Mouse (Mus musculus): ENCODE data around the gene Sfta2. TPM values are rescaled to one million over a fixed set of nuclear protein-coding genes. Genes with fewer than 3 reads are reported as not detected.

Sfta2 gene
- polyA plus RNA-seq, 2 experiments = not detected

GRCm38 (mm10) chr17:35692368-35692767, 91.0 kb downstream of the Sfta2 start:
- no peak for TF ChIP-seq EP300 (IDR thresholded peaks at IDR 0.05; ENCODE audit: low read depth)
- no peak for TF ChIP-seq CTCF (IDR thresholded peaks at IDR 0.05; ENCODE audit: low read depth)

GRCm38 (mm10) chr17:35693906-35694305, 92.6 kb downstream of the Sfta2 start:
- Histone ChIP-seq H3K9ac (replicated peaks) (no peak overlapping the region), H3K36me3 (replicated peaks; ENCODE audit: control insufficient read depth, insufficient read depth, low read depth) (no peaks in the 10 kb centered on the region), H3K9me3 (ENCODE audit: control insufficient read depth, low read length) (no peaks in the 10 kb centered on the region; the same call in 1 of the 2 replicates), H3K27ac (no peak overlapping the region), H3K27me3 (ENCODE audit: control insufficient read depth, insufficient read depth, low read length) (peaks cover 17% of the 10 kb centered on the region), H3K4me3 (ENCODE audit: insufficient read depth in 1 of 2, low read depth in 2 of 2, low read length in 2 of 2) (no peak overlapping the region), H3K4me1 (replicated peaks; ENCODE audit: control insufficient read depth in 2 of 2, insufficient read depth in 2 of 2, low read length in 1 of 2) (no peaks in the 10 kb centered on the region), H3K4me2 (ENCODE audit: low read depth) (no peak overlapping the region)
- ATAC-seq (ENCODE audit: insufficient read depth) = no peak
- no peak for DNase-seq (ENCODE audit: low read depth in 3 of 3, low spot score in 3 of 3)
- 72% methylated on average over 5 of the region's 5 CpGs for WGBS (ENCODE audit: insufficient replicate concordance)
- TF ChIP-seq CTCF (IDR thresholded peaks at IDR 0.05; ENCODE audit: low read depth) (no peak), EP300 (IDR thresholded peaks at IDR 0.05; ENCODE audit: low read depth) (no peak)

More at GRCm38 (mm10) chr17:35692368-35692767, 91.0 kb downstream of the Sfta2 start:
- Histone ChIP-seq H3K4me2 (ENCODE audit: low read depth) (no peak overlapping the region), H3K9me3 (ENCODE audit: control insufficient read depth, low read length) (no peaks in the 10 kb centered on the region; the same call in 1 of the 2 replicates), H3K4me1 (replicated peaks; ENCODE audit: control insufficient read depth in 2 of 2, insufficient read depth in 2 of 2, low read length in 1 of 2) (no peaks in the 10 kb centered on the region), H3K36me3 (replicated peaks; ENCODE audit: control insufficient read depth, insufficient read depth, low read depth) (no peaks in the 10 kb centered on the region), H3K9ac (replicated peaks) (no peak overlapping the region), H3K27ac (no peak overlapping the region), H3K4me3 (ENCODE audit: insufficient read depth in 1 of 2, low read depth in 2 of 2, low read length in 2 of 2) (no peak overlapping the region), H3K27me3 (ENCODE audit: control insufficient read depth, insufficient read depth, low read length) (peaks cover 5% of the 10 kb centered on the region)
- DNase-seq (ENCODE audit: low read depth in 3 of 3, low spot score in 3 of 3) (no peak), ATAC-seq (ENCODE audit: insufficient read depth) (no peak)
- 28% methylated on average over 4 of the region's 4 CpGs for WGBS (ENCODE audit: insufficient replicate concordance)

DNA sequence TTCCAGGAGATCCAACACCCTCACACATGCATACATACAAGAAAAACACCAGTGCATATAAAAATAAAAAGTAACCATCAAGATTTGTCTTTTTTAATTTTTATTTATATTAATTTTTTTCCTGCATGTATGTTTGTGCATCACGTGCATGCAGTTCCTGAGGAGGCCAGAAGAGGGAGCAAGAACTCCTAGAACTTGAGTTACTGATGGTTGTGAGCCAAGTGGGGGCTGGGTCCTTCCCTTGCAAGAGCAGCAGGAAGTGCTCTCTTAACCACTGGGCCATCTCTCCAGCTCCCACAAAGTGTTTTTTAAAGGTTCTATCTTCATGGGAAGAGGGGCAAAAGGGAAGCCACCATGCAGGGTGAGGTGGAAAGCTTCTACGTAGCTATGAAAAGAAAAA, 93.9 kb downstream of the Sfta2 start:
- Histone ChIP-seq H3K4me2 (ENCODE audit: low read depth) (no peak overlapping the region), H3K36me3 (replicated peaks; ENCODE audit: control insufficient read depth, insufficient read depth, low read depth) (no peaks in the 10 kb centered on the region), H3K27me3 (ENCODE audit: control insufficient read depth, insufficient read depth, low read length) (peaks cover 31% of the 10 kb centered on the region), H3K9ac (replicated peaks) (no peak overlapping the region), H3K27ac (no peak overlapping the region), H3K9me3 (ENCODE audit: control insufficient read depth, low read length) (no peaks in the 10 kb centered on the region; the same call in 1 of the 2 replicates), H3K4me3 (ENCODE audit: insufficient read depth in 1 of 2, low read depth in 2 of 2, low read length in 2 of 2) (no peak overlapping the region), H3K4me1 (replicated peaks; ENCODE audit: control insufficient read depth in 2 of 2, insufficient read depth in 2 of 2, low read length in 1 of 2) (no peaks in the 10 kb centered on the region)
- ATAC-seq (ENCODE audit: insufficient read depth) (no peak), DNase-seq (ENCODE audit: low read depth in 3 of 3, low spot score in 3 of 3) (no peak)
- 74% methylated on average over 2 of the region's 2 CpGs for WGBS (ENCODE audit: insufficient replicate concordance)
- TF ChIP-seq CTCF (IDR thresholded peaks at IDR 0.05; ENCODE audit: low read depth) (peak; percentile 63), EP300 (IDR thresholded peaks at IDR 0.05; ENCODE audit: low read depth) (no peak)

DNA sequence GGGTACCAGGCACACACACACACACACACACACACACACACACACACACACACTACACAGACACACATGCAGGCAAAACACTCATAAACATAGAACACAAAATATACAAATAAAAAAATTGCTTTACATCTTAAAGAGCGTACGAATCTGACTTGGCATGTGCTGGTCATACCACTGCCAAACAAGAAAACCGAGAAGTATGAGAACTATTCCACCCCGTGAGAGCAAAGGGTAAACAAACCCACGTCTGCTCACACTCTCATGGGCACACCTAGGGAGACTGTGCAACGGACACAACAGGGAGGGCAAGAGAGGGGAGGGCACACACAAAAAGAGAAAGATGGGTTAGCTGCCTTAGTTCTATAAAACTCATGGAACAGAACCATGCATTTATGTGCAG, 95.3 kb downstream of the Sfta2 start:
- Histone ChIP-seq H3K4me1 (replicated peaks; ENCODE audit: control insufficient read depth in 2 of 2, insufficient read depth in 2 of 2, low read length in 1 of 2) (no peaks in the 10 kb centered on the region), H3K27me3 (ENCODE audit: control insufficient read depth, insufficient read depth, low read length) (peaks cover 45% of the 10 kb centered on the region), H3K4me2 (ENCODE audit: low read depth) (no peak overlapping the region), H3K9me3 (ENCODE audit: control insufficient read depth, low read length) (no peaks in the 10 kb centered on the region; the same call in 1 of the 2 replicates), H3K9ac (replicated peaks) (no peak overlapping the region), H3K36me3 (replicated peaks; ENCODE audit: control insufficient read depth, insufficient read depth, low read depth) (no peaks in the 10 kb centered on the region), H3K27ac (no peak overlapping the region), H3K4me3 (ENCODE audit: insufficient read depth in 1 of 2, low read depth in 2 of 2, low read length in 2 of 2) (no peak overlapping the region)
- 50% methylated on average over 6 of the region's 6 CpGs for WGBS (ENCODE audit: insufficient replicate concordance)
- no peak for TF ChIP-seq EP300 (IDR thresholded peaks at IDR 0.05; ENCODE audit: low read depth)
- TF ChIP-seq CTCF (IDR thresholded peaks at IDR 0.05; ENCODE audit: low read depth) = no peak
- ATAC-seq (ENCODE audit: insufficient read depth) = no peak
- no peak for DNase-seq (ENCODE audit: low read depth in 3 of 3, low spot score in 3 of 3)

- Histone ChIP-seq H3K4me3 (ENCODE audit: insufficient read depth in 1 of 2, low read depth in 2 of 2, low read length in 2 of 2) (no peak overlapping the region), H3K9me3 (ENCODE audit: control insufficient read depth, low read length) (no peaks in the 10 kb centered on the region; the same call in 1 of the 2 replicates), H3K9ac (replicated peaks) (no peak overlapping the region), H3K27ac (no peak overlapping the region), H3K36me3 (replicated peaks; ENCODE audit: control insufficient read depth, insufficient read depth, low read depth) (no peaks in the 10 kb centered on the region), H3K4me2 (ENCODE audit: low read depth) (no peak overlapping the region), H3K4me1 (replicated peaks; ENCODE audit: control insufficient read depth in 2 of 2, insufficient read depth in 2 of 2, low read length in 1 of 2) (no peaks in the 10 kb centered on the region), H3K27me3 (ENCODE audit: control insufficient read depth, insufficient read depth, low read length) (peaks cover 52% of the 10 kb centered on the region)
- TF ChIP-seq CTCF (IDR thresholded peaks at IDR 0.05; ENCODE audit: low read depth) (no peak), EP300 (IDR thresholded peaks at IDR 0.05; ENCODE audit: low read depth) (no peak)
- 23% methylated on average over 1 of the region's 1 CpGs for WGBS (ENCODE audit: insufficient replicate concordance)
- no peak for ATAC-seq (ENCODE audit: insufficient read depth)
- no peak for DNase-seq (ENCODE audit: low read depth in 3 of 3, low spot score in 3 of 3)
Measured at GRCm38 (mm10) chr17:35697429-35697758, 96.0 kb downstream of the Sfta2 start.

Data from liver, embryonic 14.5 days (tissue).